Comparison of ENCODE assay signal across 9 mouse cellular contexts in genomic region chr2:180954061-180955047, GRCm38 (mm10). TPM values are rescaled to one million over a fixed set of nuclear protein-coding genes. Genes with fewer than 3 reads are reported as not detected.
DNase-seq lines count a peak whose midpoint lies in the region; ATAC-seq and TF ChIP-seq lines count a peak whose summit lies in the region.
"Had no signal": no experiment of that assay in that cellular context is flagged by ENCODE, and none has a peak within 500 bp of the region (broad histone marks: within the 10 kb centered on the region; RNA-seq: fewer than 3 reads in every experiment).

Gene Nkain4, minus strand, starts transcription at chr2:180954699.

- no peaks in the 10 kb centered on the region for H3K36me3 ChIP-seq in kidney, adult 2 months (ENCODE audit: control insufficient read depth, insufficient read depth, low read length)
- H3K36me3 ChIP-seq in limb, embryonic 12.5 days, result no peaks in the 10 kb centered on the region
- no peaks in the 10 kb centered on the region for H3K36me3 ChIP-seq in midbrain, embryonic 13.5 days
- H3K36me3 ChIP-seq in testis, adult 2 months (ENCODE audit: control insufficient read depth, insufficient read depth, low read length), result no peaks in the 10 kb centered on the region
- H3K36me3 ChIP-seq: G1E had no signal

- WGBS in kidney, adult 2 months, result 3% methylated on average over 52 of the region's 52 CpGs
- WGBS in limb, embryonic 12.5 days, result 2% methylated on average over 52 of the region's 52 CpGs
- under 1% methylated on average over 52 of the region's 52 CpGs for WGBS in midbrain, embryonic 13.5 days

- TF ChIP-seq CTCF in kidney, adult 2 months (conservative IDR thresholded peaks at IDR 0.05; ENCODE audit: insufficient read depth, insufficient read length, low read depth, low read length), result no peak; the same call in 1 of the 2 replicates
- peak; percentile 8; the same call in 1 of the 2 replicates for TF ChIP-seq CTCF in testis, adult 2 months (IDR thresholded peaks at IDR 0.05; ENCODE audit: control insufficient read depth, insufficient read depth, insufficient replicate concordance, low read depth, low read length)

- no peaks in the 10 kb centered on the region; the same call in 1 of the 2 replicates for H3K4me1 ChIP-seq in kidney, adult 2 months (ENCODE audit: control insufficient read depth, insufficient read depth, low read length)
- peaks cover 18% of the 10 kb centered on the region for H3K4me1 ChIP-seq in limb, embryonic 12.5 days (replicated peaks)
- H3K4me1 ChIP-seq in midbrain, embryonic 13.5 days (replicated peaks), result peaks cover 54% of the 10 kb centered on the region
- peaks cover 4% of the 10 kb centered on the region; the same call in 1 of the 2 replicates for H3K4me1 ChIP-seq in testis, adult 2 months (ENCODE audit: control insufficient read depth, insufficient read depth, low read length)

- DNase-seq in kidney, adult 2 months, result peak; percentile 5
- DNase-seq in kidney, adult 9 months, result no peak
- peak; percentile 49 for DNase-seq in cerebellum, adult 8-10 months
- peak; percentile 78 for DNase-seq in forelimb bud, embryonic 11.5 days (ENCODE audit: low read depth, low spot score)
- DNase-seq in hindlimb bud, embryonic 11.5 days (ENCODE audit: extremely low spot score, low read depth, low spot score), result peak; percentile 31

- no peak within 1 kb of the TSS for H3K27ac ChIP-seq in kidney, adult 2 months (ENCODE audit: insufficient read depth, low read depth, low read length)
- no peak within 1 kb of the TSS for H3K27ac ChIP-seq in limb, embryonic 12.5 days
- H3K27ac ChIP-seq in midbrain, embryonic 13.5 days, result peak within 1 kb of the TSS; percentile 97
- H3K27ac ChIP-seq in testis, adult 2 months (ENCODE audit: control insufficient read depth, insufficient read depth, low read depth, low read length), result no peak within 1 kb of the TSS

- ATAC-seq in limb, embryonic 12.5 days (ENCODE audit: insufficient number of reproducible peaks, insufficient read depth, low FRiP score, low TSS enrichment, low read depth), result peak; percentile 83
- peak; percentile 94 for ATAC-seq in midbrain, embryonic 13.5 days

- no peaks in the 10 kb centered on the region for H3K27me3 ChIP-seq in kidney, adult 2 months (replicated peaks; ENCODE audit: control insufficient read depth, insufficient read depth, low read length)
- H3K27me3 ChIP-seq in limb, embryonic 12.5 days, result peaks cover 54% of the 10 kb centered on the region
- no peaks in the 10 kb centered on the region for H3K27me3 ChIP-seq in midbrain, embryonic 13.5 days
- H3K27me3 ChIP-seq in testis, adult 2 months (ENCODE audit: control insufficient read depth, insufficient read depth, low read length), result no peaks in the 10 kb centered on the region

- H3K4me2 ChIP-seq in limb, embryonic 12.5 days, result peak within 1 kb of the TSS; percentile 96
- H3K4me2 ChIP-seq in midbrain, embryonic 13.5 days (replicated peaks), result peak within 1 kb of the TSS; percentile 70

- H3K4me3 ChIP-seq in kidney, adult 2 months (ENCODE audit: insufficient read depth, low read depth, low read length), result peak within 1 kb of the TSS; percentile 65
- peak within 1 kb of the TSS; percentile 59 for H3K4me3 ChIP-seq in limb, embryonic 12.5 days (replicated peaks)
- peak within 1 kb of the TSS; percentile 70 for H3K4me3 ChIP-seq in midbrain, embryonic 13.5 days (replicated peaks)
- peak within 1 kb of the TSS; percentile 78 for H3K4me3 ChIP-seq in testis, adult 2 months (ENCODE audit: control insufficient read depth, low read depth, low read length)

- peak within 1 kb of the TSS; percentile 66 for H3K9ac ChIP-seq in limb, embryonic 12.5 days (replicated peaks)
- H3K9ac ChIP-seq in midbrain, embryonic 13.5 days (replicated peaks), result peak within 1 kb of the TSS; percentile 84

- no peak for TF ChIP-seq POLR2A in kidney, adult 2 months (IDR thresholded peaks at IDR 0.05; ENCODE audit: low read depth, low read length)
- no peak for TF ChIP-seq POLR2A in testis, adult 2 months (IDR thresholded peaks at IDR 0.05; ENCODE audit: control insufficient read depth, low read depth, low read length)

- no peaks in the 10 kb centered on the region for H3K9me3 ChIP-seq in limb, embryonic 12.5 days
- no peaks in the 10 kb centered on the region for H3K9me3 ChIP-seq in midbrain, embryonic 13.5 days
- H3K9me3 ChIP-seq: G1E had no signal

RNA-seq across cellular contexts. Expression of gene Nkain4, which starts in this region (rescaled TPM):
- polyA plus RNA-seq in kidney, adult 2 months (2012; rRNA removed), result 2.0 and 3.7 TPM in 2 replicates
- polyA plus RNA-seq in limb, embryonic 12.5 days (2016; fragmentation: Nextera tagmentation; extraction: Ambion mirVana), result 6.0 and 11.2 TPM in 2 replicates
- 94.0 and 101 TPM in 2 replicates for polyA plus RNA-seq in midbrain, embryonic 13.5 days (2015; fragmentation: Nextera tagmentation; extraction: Ambion mirVana)
- 2.3 and 3.7 TPM in 2 replicates for polyA plus RNA-seq in testis, adult 2 months (2012; rRNA removed)
- polyA plus RNA-seq: G1E had no signal
